Mouse (Mus musculus): ENCODE measurements around the gene Il17rb.

The Il17rb gene

DNA sequence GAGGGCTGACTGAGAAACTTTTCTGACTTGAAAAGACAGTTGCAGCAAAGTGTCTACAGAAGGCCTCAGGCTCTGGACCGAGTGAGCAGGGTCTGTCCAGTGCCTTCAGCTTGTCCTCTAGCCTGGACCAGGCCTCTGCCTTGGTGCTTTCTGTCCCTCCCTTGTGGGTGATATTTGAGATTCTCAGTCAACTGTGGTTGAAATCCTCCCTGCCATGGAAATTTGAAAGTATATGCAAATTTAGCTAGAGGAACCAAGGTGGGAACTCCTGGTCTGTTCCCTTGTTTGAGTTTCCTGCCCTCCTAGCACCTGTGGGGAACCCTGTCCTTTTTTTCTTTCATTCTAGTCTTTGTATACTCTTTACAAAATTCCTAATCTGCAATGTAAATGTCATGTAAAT is 6.3 kb upstream of the Il17rb start:
- no peak for DNase-seq (ENCODE audit: low spot score)

DNA sequence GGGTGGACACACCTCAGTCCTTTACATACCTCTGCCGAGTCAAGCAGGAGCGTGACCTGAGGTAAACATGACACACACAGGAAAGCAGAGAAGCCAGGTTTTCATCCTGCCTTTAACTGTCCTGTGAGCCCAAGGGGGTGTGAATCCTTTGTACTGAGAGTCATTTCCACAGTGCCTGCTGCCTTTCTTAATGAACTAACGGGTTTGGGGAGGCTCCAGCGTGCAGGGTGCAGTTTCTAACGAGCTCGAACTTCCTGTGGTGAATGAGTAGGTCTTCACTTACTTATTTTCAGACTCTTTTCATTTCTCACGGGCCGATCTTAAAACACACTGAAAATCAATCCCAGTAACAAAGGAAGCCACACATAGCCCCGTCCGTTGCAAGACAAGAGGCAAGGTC is 5.8 kb upstream of the Il17rb start:
- no peak for DNase-seq (ENCODE audit: low spot score)

GRCm38 (mm10) chr14:30011886-30012560 is 3.3 kb upstream of the Il17rb start:
- DNase-seq (ENCODE audit: low spot score) = no peak

- peak; percentile 46 for DNase-seq (ENCODE audit: low spot score)
Measured at GRCm38 (mm10) chr14:30009864-30010560, 1.3 kb upstream of the Il17rb start.

DNA sequence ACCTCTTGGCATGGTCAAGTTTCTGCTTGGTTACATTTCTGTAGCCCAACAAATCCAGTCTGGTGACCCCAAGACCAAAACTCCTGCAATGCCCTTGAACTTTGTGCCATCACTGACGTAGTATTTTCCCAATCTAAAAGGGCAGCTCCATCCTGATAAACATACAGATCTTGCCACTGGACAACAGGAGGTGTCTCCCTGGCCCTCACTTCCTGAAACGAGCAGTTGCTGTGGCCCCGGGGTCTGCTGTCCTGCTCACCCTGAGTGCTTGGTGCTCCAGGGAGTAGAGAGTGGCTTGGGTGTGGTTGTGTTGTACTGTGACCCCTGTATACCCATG is 9.3 kb downstream of the Il17rb start:
- no peak for DNase-seq (ENCODE audit: low spot score)

DNA sequence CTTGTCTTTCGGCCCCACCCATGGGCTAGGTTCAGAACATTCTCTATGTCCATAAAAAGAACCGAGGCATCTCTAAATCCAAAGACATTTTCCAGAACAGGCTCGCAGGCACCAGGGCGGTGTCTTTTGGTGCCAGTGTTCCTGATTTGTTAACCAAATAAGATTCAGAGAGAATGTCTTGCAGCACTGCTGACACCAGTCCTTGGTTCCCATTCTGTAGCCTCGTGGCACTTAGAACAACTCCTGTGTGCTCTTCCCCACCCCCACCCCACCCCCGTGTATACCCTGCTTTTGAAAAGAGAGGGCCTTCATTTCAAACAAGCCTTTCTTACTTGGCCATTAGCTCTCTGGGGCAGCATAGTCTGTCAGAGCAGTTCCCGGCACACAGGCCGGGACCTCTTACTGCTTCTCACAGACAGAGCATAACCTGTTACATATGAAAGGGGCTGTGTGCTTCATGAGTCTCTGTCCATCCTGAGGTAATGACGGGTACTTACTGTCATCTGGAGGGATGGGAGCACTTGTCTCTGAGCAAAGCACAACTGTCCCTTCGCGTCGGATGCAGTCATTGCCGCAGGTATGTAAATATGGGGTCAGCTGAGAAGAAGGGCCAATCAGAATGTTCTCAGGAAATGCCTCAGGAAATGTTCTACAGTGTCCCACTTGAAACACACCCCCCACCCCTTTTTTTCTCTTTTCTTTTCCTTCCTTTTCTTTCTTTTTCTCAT is 9.8 kb downstream of the Il17rb start:
- no peak for DNase-seq (ENCODE audit: low spot score)

GRCm38 (mm10) chr14:29997345-29997744 is 11.4 kb downstream of the Il17rb start:
- DNase-seq (ENCODE audit: low spot score) = no peak

- DNase-seq (ENCODE audit: low spot score) = no peak
Measured at GRCm38 (mm10) chr14:29996000-29996751, 12.5 kb downstream of the Il17rb start.

DNA sequence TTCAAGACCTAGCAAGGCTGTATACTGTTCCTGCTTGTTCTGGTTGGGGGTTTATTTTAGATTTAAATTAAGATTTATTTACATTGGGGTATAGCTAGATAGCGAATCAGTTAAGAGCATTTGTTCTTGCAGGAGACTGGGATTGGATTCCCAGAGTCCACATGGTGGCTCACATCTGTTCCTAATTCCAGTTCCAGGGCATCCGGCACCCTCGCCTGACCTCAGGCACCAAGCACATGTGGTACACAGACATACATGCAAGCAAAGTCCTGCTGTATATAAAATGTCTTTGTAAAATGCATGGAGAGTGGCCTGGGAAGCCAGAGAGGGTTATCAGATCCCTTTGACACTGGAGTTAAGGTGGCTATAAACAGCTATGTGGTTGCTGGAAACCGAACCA is 13.7 kb downstream of the Il17rb start:
- DNase-seq (ENCODE audit: low spot score) = no peak

- DNase-seq (ENCODE audit: low spot score) = no peak
Measured at GRCm38 (mm10) chr14:29988337-29988736, 20.4 kb downstream of the Il17rb start.

DNA sequence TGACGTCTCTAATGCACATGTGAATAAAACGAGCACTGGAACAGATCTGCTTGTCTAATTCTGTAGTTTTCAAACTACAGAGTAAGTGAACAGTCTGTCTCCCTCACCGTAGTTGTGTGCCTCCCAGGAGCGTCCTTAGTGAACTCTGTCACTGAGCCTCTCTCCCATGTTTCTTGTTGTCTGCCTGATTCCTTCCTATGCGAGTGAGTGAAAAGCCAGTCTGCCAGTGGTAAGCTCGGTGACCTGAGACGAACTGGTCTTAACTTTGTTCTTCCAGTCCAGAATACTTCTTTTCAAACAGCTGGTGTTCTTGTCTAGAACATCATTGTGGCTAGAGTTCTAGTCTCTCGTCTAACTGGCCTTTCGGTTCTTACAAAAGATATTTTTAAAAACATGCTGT is 21.0 kb downstream of the Il17rb start:
- no peak for DNase-seq (ENCODE audit: low spot score)

DNA sequence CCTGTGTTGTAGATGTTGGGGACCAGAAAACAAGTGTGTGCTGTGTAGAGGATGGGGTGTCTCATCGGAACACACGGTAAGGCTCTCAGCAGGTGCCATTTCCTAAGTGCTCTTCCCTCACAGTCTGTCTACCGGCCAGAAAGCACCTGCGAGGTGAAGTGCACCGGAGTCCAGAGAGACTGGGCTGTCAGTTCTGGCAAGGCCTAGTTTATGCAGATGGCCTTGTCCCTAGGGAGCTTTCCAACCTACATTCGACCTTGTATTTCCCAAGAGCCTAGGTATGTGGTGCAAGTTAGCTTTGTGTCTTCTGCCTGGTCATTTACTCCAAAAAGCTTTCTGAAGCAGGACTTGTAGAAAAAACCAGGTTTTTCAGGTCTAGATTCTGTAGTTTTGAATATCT is 21.4 kb downstream of the Il17rb start:
- DNase-seq (ENCODE audit: low spot score) = no peak

DNA sequence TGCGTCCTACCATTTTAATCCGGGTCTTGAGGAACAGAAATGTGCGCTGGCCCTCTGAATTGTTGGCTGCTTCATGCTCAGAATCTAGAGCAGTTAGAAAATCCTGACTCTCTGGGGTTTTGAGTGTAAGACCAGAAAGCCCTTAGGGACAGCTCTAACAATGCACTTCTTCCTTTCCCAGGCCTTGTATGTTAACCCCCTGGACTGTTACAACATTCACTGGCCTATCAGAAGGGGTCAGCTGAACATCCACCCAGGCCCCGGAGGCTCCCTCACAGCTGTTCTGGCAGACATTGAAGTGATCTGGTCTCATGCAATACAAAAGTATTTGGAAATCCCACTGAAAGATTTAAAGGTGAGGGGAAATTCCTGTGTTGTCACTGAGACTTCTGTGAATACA is 22.6 kb downstream of the Il17rb start:
- no peak for DNase-seq (ENCODE audit: low spot score)

GRCm38 (mm10) chr14:29980447-29981205 is 28.1 kb downstream of the Il17rb start:
- no peak for DNase-seq (ENCODE audit: low spot score)

- peak; percentile 95 for DNase-seq (ENCODE audit: low spot score)
Measured at GRCm38 (mm10) chr14:29978254-29979204, 30.2 kb downstream of the Il17rb start, which contains the start of gene Actr8. TSS of gene Actr8 (plus strand) at chr14:29978337.

GRCm38 (mm10) chr14:29976927-29977326 is 31.8 kb downstream of the Il17rb start:
- no peak for DNase-seq (ENCODE audit: low spot score)

DNA sequence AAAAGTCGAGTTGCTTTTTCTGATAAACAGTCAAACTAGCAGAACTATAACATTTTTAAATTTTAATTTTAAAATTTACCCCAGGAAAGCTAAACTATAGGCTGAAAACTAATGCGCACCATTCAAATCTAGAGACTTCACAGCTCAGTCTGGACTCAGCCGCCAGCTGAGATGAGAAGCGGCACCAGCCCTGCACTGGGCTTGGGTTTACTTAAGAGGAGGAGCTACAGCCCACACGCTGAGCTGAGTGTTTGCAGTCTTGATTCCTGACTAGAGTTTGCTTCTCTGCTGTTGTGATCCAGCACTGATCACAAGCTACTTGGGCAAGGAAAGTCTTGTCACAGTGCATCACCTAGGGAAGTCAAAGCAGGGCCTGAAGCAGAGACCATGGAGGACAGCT is 36.7 kb downstream of the Il17rb start:
- DNase-seq (ENCODE audit: low spot score) = no peak

DNA sequence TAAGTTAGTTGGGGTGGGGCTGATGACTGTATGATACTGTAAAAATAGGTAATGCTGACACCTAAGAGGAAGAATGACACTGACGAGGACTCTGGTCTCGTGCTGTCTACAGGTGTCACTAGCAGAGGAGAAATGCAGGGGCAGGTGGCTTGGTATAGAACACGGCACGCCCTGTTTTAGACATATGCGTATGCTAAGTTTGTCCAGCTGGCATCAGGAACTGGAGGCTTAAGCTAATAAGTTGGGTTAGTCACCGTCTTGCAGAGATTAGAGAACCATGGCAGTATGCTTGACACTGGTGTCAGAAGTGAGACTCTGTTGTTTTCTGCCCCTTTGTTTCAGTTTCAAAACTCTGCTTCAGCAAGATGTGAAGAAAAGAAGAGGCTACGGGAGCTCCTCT is 37.2 kb downstream of the Il17rb start:
- no peak for DNase-seq (ENCODE audit: low spot score)

DNA sequence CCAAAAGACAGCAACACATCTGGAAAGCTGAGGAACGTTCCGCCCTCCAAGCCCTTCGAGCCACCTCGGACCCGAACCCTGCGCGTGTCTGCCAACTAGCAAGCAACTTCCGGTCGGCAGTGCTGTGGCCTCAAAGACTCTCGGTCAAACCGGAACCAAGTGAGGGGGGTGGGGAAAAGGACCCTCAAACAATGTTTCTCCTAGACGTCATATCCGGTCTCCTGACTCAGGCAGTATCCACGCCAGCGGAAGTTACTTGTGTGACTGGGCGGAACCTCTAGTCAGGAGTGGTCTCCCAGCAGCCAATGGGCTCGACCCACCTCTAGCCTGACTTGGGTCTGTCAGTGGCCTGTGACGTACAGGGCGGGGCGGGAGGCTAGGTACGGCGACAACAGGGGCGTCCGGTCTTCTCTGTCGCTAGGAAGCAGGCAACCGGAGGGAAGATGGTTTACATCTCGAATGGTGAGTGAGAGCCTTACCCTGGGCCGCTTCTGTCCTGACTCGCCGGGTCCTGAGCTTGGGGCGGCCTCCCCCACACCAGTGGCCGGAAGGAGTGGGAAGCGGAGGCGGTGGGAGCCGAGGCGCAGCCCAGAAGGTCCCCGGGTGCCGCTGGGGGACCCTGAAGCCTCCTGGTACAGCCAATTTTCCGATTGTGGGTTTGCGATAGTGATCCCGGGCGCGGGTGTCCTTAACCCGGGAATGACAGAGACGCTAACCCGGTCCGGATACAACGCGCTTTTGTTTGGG is 40.4 kb downstream of the Il17rb start, which contains the start of gene Selenok:
Gene Selenok, plus strand, starts transcription at position 234 of the 747 bp plus-strand sequence.
- peak; percentile 80 for DNase-seq (ENCODE audit: low spot score)

- no peak for DNase-seq (ENCODE audit: low spot score)
Measured at GRCm38 (mm10) chr14:29967611-29968010, 41.1 kb downstream of the Il17rb start.
